Mouse (Mus musculus) layer of hippocampus, postnatal 25 days (tissue): Measurements from ENCODE around the gene Ccdc38. TPM values are rescaled to one million over a fixed set of nuclear protein-coding genes. Genes with fewer than 3 reads are reported as not detected.
A peak's percentile ranks its signal among the peaks of the same experiment; 100 is the strongest.

Source experiments
- DNase-seq, 2 experiments: peaks; one replicate each; pipeline ENCODE4 v3.0.0; 2022; ENCODE audit warnings: mixed read lengths in 2 of 2, low spot score in 1 of 2; ENCODE audit errors: extremely low spot score in 1 of 2
- total RNA-seq, 2 experiments: library from RNA; stranded (reverse); gene quantifications; 2 replicates each; pipeline ENCODE4 v1.2.3; 2021

Gene Ccdc38
- not detected for total RNA-seq

DNA sequence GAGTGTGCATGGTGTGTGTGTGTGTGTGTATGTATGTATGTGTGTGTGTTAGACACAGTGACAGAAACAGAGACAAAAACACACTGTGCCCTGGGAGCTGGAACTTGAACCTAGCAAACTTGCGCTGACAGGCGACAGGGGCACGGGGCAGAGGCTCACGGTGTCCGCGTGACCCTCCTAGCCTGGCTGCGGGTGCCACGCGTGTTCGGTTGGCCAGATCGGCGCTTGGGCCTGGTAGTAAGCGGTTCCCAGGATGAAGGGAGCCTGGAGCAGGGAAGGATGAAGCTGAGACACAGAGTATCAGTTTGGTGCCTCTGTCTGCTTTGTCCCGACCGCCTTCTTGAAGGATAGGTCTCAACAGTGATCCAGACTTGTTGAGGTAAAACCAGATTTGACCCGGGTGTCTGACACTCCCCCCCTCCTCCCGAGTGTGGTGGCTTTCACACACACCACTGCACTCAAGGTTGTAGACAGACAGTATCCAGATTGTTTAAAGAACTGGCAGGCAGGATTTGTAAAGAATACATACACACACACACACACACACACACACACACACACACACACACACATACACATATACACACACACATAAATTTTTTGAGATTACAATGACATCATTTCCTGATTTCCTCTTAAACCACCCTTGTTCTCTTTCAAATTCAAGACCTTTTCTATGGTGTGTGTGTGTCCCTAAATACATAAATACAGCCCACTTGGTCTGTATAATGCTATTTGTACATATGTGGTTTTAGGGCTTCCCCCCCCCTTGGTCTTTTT, at the start of gene Ccdc38:
TSS of gene Ccdc38 (plus strand) at position 202 of the 780 bp plus-strand sequence.
- no peak for DNase-seq

DNA sequence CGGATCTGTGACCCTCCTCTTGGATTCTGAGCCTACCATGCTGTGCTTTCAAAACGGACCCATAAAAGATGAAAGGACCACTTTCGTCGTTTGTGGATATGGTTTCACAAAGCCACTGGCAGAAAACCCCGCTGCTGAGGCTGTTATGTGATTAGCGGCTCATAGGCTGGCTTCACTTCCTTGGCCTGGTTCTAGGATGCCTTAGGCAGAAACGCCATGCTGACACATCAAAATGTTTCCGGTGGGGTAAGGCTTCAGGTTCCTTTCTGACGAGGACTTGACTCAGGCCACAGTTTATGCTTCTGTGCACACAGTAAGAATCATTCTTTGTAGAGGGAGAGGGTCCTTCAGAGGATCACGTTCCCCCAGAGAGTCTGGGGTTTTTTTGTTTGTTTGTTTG, 39.6 kb upstream of the Ccdc38 start:
- DNase-seq: no peak

DNA sequence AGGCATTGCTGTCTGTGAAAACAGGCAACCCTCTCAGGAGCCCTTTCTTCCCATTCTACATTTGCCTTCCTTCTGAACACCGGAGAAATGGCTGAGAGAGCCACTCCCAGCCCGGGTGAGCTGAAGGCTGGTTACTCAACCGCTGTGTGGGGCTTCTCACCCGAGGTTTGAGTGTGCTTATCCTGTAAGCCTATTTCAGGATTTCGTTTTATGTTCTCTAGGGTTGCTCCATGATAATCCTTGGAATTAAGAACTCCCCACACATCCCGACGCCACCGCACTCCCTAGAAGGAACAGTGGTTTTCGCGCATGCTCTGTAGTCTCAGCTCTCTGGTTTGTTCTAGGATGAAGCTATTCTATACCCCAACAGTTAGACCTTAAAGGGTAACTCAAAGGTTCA, 39.1 kb upstream of the Ccdc38 start:
- DNase-seq: no peak

DNA sequence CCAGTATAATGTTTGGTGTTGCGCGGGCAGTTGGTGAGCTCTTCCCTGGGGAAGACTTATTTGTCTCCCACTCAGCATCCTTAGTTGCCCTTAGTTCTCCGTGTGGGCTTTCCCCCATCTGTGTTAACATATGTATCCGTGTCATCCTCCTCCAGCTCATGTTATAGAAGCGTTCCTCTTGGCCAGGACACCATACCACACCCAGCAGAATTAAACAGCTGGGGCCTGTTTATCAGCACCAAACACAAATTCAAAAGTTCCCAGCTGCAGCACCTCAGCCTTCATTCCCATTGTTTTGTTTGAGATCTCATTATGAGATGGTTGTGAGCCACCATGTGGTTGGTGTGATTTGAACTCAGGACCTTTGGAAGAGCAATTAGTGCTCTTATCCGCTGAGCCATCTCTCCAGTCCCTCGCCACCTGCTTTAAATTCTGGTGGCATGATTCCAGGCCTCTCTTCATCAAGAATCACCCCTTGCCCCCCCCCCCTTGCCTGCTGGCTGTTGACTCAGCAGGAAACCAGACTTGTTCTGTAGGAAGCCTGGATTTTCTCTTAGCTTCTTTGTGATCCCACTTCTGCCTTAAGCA, 32.0 kb upstream of the Ccdc38 start:
- DNase-seq: no peak

DNA sequence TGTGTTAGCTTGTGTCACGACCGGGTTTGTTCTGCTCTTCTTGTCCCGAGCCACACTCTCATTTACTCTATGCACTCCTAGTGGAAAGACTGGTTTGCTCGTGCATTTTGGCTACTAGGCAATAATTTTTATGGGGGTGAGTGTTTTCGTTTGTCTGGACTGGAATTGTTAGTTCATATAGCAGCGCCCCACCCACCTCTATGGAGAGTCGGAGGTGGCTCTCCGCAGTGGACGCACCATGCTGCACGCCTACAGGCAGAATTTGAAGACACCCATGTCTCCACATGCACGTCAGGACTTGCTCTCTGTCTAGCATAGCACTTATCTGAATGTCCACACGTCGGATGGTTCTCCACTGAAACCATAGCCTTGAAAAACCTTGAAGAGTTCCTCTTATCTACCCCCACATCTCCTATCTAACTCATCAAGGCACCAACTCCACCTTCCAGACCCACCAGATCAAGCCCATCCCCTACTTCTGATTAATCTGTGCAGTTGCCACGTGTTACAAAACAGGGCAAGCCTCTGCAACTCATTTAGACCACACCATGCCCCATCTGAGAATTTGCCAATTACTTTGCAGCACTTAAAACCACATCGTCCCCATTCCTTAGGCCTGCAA, 30.8 kb upstream of the Ccdc38 start:
- DNase-seq: no peak

DNA sequence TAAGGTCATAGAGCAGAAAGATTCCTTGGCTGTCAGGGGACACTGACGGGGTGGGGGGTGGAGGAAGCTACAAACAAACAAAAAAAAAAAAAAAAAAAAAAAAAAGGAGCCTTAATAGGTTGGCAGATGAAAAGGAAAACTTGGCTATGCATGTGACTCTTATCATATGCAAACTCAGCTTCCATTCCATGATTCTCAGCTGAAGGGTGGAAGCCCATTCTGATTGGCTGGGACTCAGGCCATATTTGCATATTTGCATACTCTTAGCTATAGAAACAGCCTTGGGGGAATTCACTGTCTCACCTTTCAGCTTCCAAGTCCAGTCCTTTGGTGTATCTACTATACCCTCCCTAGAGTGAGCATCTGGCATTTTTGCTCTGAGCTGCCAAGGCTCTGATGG, 25.0 kb upstream of the Ccdc38 start:
- no peak for DNase-seq

DNA sequence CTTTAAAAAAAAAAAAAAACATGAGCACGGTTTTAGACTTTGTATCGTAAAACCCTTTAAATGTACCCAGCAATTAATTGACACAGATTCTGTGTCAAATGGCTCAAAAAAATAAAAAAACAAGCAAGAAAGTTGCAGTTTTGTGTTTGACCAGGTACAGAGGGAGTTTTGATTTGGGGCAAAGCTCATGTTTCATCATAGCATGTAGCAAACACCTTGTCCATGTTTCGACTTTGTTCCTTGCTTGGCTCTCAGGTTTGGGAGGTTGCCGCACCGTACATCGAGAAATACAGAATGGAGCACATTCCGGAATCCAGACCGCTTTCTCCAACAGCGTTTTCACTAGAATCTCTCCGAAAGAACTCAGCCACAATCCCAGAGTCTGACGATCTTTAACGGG, 24.5 kb upstream of the Ccdc38 start:
- no peak for DNase-seq

DNA sequence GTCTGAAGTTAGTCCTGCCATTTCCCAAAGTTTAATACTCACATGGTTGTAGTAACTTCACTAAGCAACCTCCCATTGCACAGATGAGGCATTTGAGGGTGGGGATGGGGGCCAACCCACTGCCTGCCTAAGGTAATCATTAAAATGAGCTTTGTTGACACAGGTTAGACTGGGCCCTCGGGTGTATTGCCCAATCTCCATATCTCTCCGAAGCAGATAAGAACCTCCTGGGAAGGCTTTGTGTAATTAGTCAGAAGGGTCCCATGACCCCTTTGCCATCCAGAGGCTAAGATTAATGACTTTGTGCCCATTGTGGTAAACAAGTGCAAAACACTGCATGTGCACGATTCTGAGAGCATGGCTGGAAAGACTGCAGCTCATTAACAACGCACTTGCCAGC, 22.7 kb upstream of the Ccdc38 start:
- DNase-seq: no peak

DNA sequence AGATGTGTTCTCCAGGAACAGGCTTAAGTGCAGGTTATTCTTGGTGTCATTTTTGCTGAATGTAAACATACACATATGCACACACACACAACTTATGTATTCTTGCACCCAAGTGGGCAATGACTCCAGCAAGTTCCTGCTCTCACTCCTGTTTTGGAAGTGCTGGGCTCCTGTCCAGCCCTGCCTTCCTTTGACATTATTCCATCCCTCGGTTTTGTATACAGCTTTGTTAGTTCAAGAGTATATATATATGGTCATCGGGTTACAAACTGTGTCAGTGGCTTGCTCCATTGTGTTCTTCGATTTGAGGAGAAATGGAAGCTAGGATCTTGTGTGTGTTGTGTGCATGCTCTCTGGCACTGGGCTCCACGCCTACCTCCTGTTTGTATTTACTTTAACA, 22.2 kb upstream of the Ccdc38 start:
- no peak for DNase-seq

DNA sequence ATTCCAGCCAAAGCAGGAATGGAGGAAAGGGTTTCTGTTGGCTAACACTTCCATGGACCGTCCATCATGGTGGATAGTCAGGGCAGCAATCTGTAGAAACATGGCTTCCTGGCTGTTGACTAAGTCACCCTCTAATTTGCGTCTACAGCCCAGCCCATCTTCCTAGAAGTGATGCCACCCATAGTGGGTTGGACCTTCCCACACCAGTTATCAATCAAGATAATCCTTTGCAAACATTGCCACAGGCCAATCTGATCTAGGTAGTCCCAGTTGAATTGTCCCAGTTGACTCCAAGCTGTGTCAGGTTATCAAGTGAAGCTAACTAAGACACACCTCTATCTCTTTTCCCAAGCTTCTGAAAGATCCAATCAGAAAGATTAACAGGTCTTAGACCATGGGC, 21.8 kb upstream of the Ccdc38 start:
- DNase-seq: no peak

DNA sequence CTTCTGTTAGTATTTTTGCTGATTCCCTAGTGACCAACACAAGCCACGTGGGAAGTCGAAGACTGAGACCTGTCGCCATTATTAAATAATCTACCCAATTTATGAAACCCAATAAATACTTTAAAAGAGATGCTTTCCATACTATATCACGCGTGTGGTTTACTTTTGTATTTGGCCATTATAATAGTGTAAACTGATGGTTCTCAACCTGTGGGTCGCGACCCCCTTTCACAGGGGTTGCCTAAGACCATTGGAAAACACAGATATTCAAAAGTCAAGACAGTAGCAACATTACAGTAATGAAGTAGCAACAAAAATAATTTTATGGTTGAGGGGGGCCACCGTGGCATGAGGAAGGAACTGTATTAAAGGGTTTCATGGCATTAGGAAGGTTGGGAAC, 21.3 kb upstream of the Ccdc38 start:
- no peak for DNase-seq

DNA sequence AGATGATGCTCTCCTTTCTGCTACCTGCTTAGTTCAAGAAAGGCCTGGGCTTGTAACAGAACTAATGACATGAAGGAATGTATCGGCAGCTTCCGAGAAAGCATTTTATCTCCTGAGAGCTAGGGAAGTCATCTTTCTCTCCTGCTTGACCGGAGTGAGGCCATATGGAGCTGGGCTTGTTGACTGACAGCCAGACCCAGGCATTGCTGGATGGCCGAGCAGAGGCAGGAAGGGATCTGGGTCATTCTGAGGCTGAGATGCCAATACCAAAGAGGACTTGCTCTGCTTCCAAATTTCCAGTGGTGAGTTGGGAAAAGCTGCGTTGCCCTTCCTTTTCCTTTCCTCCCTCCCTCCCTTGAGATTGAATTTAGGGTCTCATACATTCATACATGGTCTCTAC, 20.7 kb upstream of the Ccdc38 start:
- no peak for DNase-seq

DNA sequence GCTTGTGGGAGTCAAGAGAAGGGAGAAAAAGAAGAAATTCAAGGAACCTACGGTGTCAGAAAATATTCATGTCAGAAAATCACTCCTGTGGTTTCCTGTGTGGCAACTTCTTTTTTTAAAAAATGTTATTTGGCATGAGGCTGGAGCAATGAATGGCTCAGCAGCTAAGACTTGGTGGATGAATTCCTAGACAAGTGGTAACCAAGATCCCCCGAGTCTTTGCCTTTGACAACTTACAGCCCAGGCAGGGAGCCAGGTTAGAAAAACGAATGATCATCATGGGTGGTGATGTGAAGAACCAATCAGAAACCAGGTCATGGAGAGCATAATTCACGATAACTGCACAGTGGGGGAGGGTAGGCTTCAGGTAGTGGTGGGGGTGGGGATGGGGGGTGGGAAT, 19.4 kb upstream of the Ccdc38 start:
- DNase-seq: no peak

DNA sequence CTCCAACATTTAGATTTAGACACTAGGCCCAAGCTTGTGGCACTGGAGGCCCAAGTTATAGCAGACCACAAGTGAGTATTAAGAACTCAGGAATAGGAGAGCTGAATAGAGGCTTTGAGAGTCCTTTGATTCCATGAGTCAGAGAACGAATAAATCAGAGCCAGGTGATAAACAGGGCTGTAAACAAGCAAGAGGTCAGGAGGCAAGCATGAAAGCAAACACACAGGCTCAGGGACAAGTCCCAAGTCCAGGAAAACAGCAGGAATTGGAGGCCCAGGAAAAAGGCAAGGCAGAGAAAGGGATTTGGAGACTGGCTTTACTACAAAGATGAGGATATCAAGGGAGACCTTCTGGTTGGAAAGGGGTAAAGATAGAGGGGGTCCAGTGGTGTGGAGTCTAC, 15.1 kb upstream of the Ccdc38 start:
- no peak for DNase-seq

DNA sequence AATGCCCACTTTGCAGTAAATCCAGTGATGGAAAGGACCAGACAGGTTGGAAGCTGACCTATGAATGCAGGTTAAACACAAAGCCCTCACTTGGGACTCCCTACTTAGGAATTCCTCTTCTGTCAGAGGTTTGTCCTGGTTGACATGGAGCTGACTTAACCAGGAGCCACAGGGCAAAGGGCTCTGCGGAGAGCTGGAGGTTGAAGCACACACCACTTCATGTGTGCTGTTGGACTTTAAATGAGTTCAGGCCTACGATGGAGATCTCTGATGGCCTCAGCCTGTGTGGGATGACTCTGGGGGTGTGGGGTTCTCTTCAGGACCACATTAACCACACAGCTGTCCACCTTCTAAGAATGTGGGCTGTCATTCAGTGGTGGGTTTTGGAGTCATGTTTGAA, 2.1 kb upstream of the Ccdc38 start:
- DNase-seq: no peak

DNA sequence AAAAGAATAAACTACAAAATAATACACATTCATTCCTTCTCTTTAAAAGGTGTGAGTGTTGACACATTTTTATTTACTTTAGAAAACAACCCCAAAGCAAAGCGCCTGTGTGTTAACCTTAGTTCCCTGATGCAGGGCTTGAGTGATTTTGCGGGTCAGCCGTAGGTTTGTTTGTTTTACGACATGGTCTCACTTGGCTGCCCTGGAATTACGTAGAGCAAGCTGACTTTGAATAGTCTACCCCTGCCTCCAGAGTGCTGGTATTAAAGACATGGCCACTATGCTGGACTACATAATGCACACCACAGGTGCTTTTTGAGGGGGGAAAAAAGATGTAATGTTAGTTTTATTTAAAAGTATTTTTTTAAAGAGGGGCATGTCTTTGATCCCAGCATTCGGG, 1.6 kb upstream of the Ccdc38 start:
- no peak for DNase-seq

DNA sequence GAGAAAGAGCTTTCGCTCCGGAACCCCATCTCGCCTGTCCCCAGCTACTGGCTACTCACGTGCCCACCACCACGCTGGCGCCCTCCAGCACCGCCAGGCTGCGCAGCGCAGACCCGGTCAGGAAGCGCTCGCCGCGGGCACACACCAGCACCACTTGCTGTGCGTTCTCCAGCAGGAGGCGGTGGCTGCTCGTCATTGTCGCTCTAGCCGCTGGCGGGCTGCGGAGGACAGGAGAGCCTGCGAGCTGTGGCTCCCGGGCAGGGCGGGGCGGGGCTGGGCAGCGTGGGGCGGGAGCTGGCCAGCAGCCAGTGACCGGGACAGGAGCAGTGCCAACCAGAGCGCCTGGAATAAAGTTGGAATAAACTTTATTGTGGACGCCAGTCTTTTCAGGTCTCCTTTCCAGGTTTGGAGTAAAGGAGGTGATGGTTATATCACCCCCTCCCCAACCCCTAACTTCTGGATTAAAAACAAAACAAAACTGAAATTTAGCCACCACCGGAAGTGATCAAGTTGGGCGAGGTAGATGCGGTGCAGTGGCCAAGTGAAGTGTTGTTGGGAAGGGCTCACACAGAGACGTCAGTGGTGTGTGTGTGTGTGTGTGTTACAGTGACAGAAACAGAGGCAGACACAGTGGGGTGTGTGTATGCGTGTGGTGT, 529 bp upstream of the Ccdc38 start, which contains the start of gene Amdhd1:
TSS of gene Amdhd1 (minus strand) at position 259 of the 656 bp plus-strand sequence.
- DNase-seq: peak in 1 of 2 experiments; percentile 50

DNA sequence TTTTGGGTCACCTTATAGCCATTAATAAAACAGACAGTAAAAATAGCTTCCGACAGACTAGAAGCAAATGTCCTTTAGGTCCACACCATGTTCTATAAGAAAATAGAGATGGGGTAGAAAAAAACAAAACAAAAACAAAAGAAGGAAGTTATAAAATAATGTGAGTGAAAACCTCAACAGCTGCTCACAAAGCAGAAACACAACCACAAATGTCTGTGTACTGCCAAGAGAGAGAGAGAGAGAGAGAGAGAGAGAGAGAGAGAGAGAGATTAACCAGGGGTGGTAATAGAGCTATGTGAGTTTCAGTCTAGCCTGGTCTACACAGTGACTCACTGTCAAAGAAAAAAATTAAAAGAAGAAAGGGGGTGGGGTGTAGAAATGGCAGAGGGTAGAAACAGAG, 1.2 kb downstream of the Ccdc38 start:
- no peak for DNase-seq

DNA sequence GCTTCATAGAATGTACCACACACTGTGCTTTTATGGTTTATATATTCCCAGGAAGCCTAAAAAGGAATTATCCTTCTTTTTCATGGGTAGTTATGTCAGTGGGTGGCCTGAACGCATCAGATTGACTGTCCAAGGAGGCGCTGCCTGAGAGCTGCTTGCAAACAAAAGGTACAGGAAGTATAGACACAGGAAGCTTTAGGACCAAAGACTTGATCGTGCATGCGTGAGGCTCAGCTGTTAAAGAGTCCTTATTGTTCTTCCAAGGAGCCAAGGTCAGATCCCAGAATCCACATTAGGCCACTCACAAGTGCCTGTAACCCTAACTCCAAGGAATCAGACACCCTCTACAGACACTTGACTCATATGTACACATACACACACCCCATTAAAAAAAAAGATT, 1.9 kb downstream of the Ccdc38 start:
- no peak for DNase-seq

DNA sequence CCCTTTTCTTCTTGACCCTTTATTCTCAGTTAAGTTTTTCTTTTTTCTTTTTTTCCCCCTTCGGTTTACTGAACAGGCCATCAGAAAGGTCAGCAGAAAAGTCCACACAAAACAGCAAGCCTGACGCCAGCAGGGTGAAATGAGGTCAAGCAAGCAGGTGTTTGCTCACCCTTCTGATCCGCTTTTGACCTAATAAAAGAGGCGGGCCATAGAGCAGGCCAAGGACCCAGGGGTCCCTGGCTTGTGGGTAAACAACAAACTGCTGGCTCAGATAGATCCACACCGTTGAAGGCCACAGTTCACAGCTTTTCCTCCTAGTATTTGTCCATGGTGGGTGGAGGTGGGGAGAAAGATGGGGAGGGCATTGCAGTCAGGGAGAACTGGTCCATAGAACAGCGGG, 2.7 kb downstream of the Ccdc38 start:
- no peak for DNase-seq

DNA sequence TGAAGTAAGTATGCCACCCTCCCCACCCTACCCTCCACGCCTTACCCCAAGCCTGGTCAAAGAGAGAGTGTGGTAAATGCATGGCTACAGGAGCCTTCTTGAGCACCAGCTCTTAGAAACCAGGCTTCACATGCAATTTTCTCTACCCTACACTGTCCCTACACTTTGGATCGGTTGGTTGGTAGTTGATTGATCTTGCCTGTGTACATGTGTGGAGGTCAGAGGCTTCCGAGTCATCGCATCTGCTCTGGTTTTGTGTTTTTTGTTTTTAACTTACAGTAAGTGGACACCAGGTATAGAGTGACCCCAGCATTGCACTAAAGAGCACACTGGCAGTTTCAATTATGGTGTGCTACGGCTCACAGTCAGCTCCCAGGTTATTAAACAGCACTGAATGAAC, 3.7 kb downstream of the Ccdc38 start:
- DNase-seq: no peak
